Mouse (Mus musculus) lung, postnatal 0 days (tissue): ENCODE results near the gene Bloc1s1. TPM values are rescaled to one million over a fixed set of nuclear protein-coding genes. Genes with fewer than 3 reads are reported as not detected.

Source experiments
- ATAC-seq: fragments of 200-750 bp; cut with Nextera tagmentation; 2 replicates; pipeline ENCODE4 v1.8.0; 2017; ENCODE audit warnings: moderate library complexity
- DNase-seq: peaks from one replicate; pipeline ENCODE4 v3.0.0-alpha.2; 2016; ENCODE audit warnings: low spot score
- H3K27ac ChIP-seq: fragments of 300-500 bp; sonication (generic); 2 replicates; pipeline ENCODE4 v1.5.1; 2014; ENCODE audit warnings: antibody characterized with exemption, mild to moderate bottlenecking, low read length, mixed read lengths
- H3K27me3 ChIP-seq: fragments of 300-500 bp; sonication (generic); replicated peaks from 2 replicates; pipeline ENCODE4 v1.6.1; 2014; ENCODE audit warnings: low read length, mixed read lengths; ENCODE audit not compliant: insufficient read depth
- H3K36me3 ChIP-seq: fragments of 300-500 bp; sonication (generic); 2 replicates; pipeline ENCODE4 v1.6.1; 2014; ENCODE audit warnings: low read length, mixed read lengths; ENCODE audit not compliant: insufficient read depth
- H3K4me1 ChIP-seq: fragments of 300-500 bp; sonication (generic); 2 replicates; pipeline ENCODE4 v1.6.1; 2014; ENCODE audit warnings: antibody characterized with exemption, low read depth, low read length, mixed read lengths; ENCODE audit not compliant: insufficient read depth
- H3K4me2 ChIP-seq: fragments of 300-500 bp; sonication (generic); replicated peaks from 2 replicates; pipeline ENCODE4 v1.6.1; 2014; ENCODE audit warnings: low read depth, mild to moderate bottlenecking, low read length, moderate library complexity, mixed read lengths
- H3K4me3 ChIP-seq: fragments of 300-500 bp; sonication (generic); 2 replicates; pipeline ENCODE4 v1.5.1; 2014; ENCODE audit warnings: low read depth, low read length
- H3K9ac ChIP-seq: fragments of 300-500 bp; sonication (generic); replicated peaks from 2 replicates; pipeline ENCODE4 v1.6.1; 2014; ENCODE audit warnings: low read depth, mild to moderate bottlenecking
- H3K9me3 ChIP-seq: fragments of 300-500 bp; sonication (generic); 2 replicates; pipeline ENCODE4 v1.6.1; 2016; ENCODE audit warnings: low read length, mixed read lengths
- CTCF ChIP-seq: IDR thresholded peaks from 2 replicates; pipeline ENCODE4 v1.5.1; 2016; ENCODE audit warnings: antibody characterized with exemption, mild to moderate bottlenecking
- EP300 ChIP-seq: IDR thresholded peaks from 2 replicates; pipeline ENCODE4 v1.6.1; 2016; ENCODE audit warnings: antibody characterized with exemption, mild to moderate bottlenecking, control low read depth
- whole genome bisulfite sequencing: fragments of 180-500 bp; shearing (Covaris S2); extraction: QIAGEN DNeasy Blood & Tissue Kit; methylation state at CpG from one replicate; pipeline ENCODE4 v1.1.7; 2014; 5-methylcytosine and 5-hydroxymethylcytosine counted together
- polyA plus RNA-seq: library from polyadenylated mRNA; unstranded; fragments of >200 nt; fragmentation: Nextera tagmentation; extraction: Ambion mirVana; gene quantifications from 2 replicates; pipeline ENCODE4 v1.2.1, GENCODE M21; 2015

Bloc1s1 gene
- polyA plus RNA-seq, 1 experiment from 2014 or later: 243 TPM

DNA sequence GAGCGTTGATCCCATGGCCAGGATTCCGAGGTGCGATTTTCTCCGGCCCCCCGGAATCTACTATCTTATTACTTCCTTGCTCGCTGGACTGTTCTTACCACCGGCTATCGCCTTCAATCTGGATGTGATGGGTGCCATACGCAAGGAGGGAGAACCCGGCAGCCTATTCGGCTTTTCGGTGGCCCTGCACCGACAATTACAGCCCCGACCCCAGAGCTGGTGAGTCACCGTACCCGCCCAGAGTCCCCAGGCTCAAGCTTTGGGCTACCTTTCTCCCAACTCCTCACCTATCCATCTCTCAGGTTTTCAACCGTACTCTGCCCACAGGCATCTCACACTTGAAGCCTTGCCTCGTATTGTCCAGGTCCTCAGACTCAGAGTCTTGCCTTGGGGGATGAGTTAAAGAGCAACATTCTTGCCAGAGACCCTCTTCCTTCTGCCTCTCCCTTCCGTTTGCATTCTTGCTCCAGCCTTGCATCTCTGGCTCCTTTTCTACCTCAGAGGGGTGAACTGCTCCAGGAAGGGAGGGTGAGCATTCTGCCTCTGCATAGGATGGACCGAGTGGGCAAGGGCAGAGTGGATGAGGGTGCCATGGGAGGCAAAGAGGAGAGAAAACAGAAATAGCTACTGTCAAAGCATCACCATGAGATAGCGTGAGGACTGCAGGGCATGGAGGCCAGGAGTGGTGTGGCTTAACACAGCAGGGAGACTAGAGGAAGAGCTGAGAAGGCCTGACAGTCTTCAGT is 10.3 kb upstream of the Bloc1s1 start:
- H3K36me3 ChIP-seq: no peaks in the 10 kb centered on the region
- H3K27me3 ChIP-seq: peaks cover 9% of the 10 kb centered on the region
- peak overlapping the region; percentile 57 for H3K4me2 ChIP-seq
- H3K9ac ChIP-seq: no peak overlapping the region; the same call in 1 of the 2 replicates
- no peak for TF ChIP-seq CTCF
- TF ChIP-seq EP300: no peak
- no peak for DNase-seq
- peaks cover 9% of the 10 kb centered on the region; the same call in 1 of the 2 replicates for H3K4me1 ChIP-seq
- peak overlapping the region; percentile 37 for H3K4me3 ChIP-seq
- H3K27ac ChIP-seq: no peak overlapping the region
- H3K9me3 ChIP-seq: no peaks in the 10 kb centered on the region
- no peak for ATAC-seq
- 5% methylated on average over 20 of the region's 21 CpGs for WGBS

DNA sequence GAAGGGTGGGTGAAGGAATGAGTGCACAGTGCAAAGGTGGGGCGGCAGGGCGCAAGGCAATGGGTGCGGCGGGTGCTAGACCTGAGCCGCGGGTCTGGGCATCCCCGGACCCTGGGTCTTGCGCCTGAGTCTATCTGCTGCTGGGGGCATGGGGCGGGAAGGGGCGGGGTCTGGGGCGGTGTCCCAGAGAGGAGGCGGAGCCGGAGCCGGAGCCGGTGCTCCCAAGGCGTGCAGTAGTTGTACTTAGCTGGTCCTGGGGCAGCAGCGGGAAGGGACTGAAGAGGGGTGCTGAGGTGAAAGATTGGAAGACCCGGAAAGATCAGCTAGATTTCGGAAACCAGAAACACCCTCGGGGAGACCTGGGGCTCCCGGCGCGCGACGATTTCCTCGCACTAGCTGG is 9.7 kb upstream of the Bloc1s1 start, which contains the start of gene Itga7:
Gene Itga7, plus strand, starts transcription at position 245 of the 400 bp plus-strand sequence.
- Histone ChIP-seq H3K27ac (no peak within 1 kb of the TSS), H3K9me3 (no peaks in the 10 kb centered on the region), H3K4me1 (peaks cover 12% of the 10 kb centered on the region; the same call in 1 of the 2 replicates), H3K27me3 (peaks cover 9% of the 10 kb centered on the region), H3K9ac (no peak within 1 kb of the TSS; the same call in 1 of the 2 replicates), H3K4me2 (peak within 1 kb of the TSS; percentile 57), H3K4me3 (peak within 1 kb of the TSS; percentile 37), H3K36me3 (no peaks in the 10 kb centered on the region)
- TF ChIP-seq CTCF (no peak), EP300 (no peak)
- ATAC-seq: peak; percentile 37
- 0% methylated on average over 18 of the region's 26 CpGs for WGBS
- DNase-seq: peak; percentile 61

DNA sequence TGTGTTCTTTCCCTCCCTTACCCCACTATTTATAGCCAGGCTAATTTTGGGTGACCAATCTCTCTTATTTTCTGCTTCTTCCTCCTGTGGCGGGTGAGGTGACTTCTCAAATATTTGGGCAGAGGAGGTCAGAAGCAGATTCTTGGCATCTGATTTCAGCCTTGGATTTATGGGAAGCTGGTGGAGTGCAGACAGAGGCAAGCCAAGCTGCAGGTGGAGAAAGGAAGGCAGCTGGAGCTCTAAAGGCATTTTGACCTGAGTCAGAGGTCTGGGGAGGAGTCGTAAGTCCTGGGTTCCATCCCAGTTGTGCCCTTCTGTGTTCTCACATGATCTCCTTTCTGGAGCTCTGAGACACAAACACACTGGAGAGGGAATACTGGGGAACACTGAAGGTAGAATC is 7.6 kb upstream of the Bloc1s1 start:
- Histone ChIP-seq H3K4me2 (no peak overlapping the region), H3K9me3 (no peaks in the 10 kb centered on the region), H3K4me1 (peaks cover 12% of the 10 kb centered on the region; the same call in 1 of the 2 replicates), H3K4me3 (no peak overlapping the region), H3K36me3 (no peaks in the 10 kb centered on the region), H3K27ac (no peak overlapping the region), H3K27me3 (peaks cover 9% of the 10 kb centered on the region), H3K9ac (no peak overlapping the region)
- ATAC-seq: no peak
- DNase-seq: no peak
- TF ChIP-seq EP300: no peak
- no peak for TF ChIP-seq CTCF
- 37% methylated on average over 2 of the region's 2 CpGs for WGBS

DNA sequence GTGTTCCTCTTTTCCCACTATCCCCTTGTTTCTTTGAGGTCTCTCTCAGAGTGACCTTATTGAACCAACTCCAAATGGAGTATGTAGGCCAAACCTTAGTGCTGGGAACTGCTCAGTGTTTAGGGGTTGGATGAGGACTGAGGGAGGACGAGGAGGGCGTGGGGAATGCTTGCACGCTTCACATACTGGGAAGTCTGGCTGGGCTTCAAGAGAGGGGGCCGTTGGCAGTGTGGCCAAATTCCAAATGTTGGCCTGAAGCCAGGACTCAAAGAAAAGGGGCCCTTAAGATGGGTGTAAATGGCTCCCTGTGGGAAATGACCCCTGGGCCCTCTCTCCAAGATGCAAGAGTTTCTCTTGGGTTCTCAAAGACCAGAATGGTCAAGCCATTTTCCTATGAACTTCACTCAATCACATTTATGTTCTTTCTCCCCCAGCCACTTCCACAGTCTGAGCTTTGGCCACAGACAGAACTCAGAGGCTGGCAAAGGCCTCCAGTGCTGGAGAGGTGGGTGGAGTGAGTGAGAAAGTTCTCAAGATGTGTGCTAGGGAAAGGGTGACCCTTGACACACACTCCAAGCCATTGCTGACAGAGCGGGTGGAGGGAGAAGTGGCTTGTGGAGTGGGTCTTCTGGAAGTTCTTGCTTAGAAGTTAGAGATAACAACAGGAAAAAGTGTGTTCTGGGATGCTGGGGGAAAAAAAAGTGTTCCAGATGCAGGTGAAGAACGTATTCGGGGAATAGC is 6.0 kb upstream of the Bloc1s1 start:
- H3K9me3 ChIP-seq: no peaks in the 10 kb centered on the region
- H3K27me3 ChIP-seq: peaks cover 9% of the 10 kb centered on the region
- H3K9ac ChIP-seq: no peak overlapping the region
- WGBS: 34% methylated on average over 7 of the region's 7 CpGs
- peak; percentile 95 for ATAC-seq
- H3K36me3 ChIP-seq: no peaks in the 10 kb centered on the region
- H3K4me3 ChIP-seq: no peak overlapping the region
- DNase-seq: peak; percentile 86
- H3K27ac ChIP-seq: peak overlapping the region; percentile 15; the same call in 1 of the 2 replicates
- H3K4me2 ChIP-seq: no peak overlapping the region
- H3K4me1 ChIP-seq: peaks cover 8% of the 10 kb centered on the region; the same call in 1 of the 2 replicates
- TF ChIP-seq EP300 (peak; percentile 87), CTCF (no peak)

DNA sequence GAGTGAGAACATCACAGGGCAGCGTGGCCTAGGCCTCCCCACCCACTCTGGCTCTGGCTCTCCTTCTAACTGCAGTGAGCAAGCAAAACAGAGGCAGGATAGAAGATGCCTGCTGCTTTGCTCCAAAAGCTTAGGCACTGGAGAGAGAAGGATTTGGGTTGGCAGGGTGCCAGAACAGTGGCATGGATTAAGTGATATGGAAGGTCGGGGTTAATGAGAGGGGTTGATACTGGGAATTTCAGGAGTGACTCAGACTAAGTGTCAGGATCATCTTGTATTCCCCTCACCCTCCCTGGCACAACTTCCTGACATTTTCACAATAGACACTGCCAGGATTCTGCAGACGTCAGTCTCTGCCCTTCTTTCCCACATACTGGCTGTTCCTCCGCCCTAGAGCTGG is 4.5 kb upstream of the Bloc1s1 start:
- H3K9me3 ChIP-seq: no peaks in the 10 kb centered on the region
- ATAC-seq: no peak
- DNase-seq: no peak
- H3K27me3 ChIP-seq: peaks cover 4% of the 10 kb centered on the region; the same call in 1 of the 2 replicates
- H3K4me2 ChIP-seq: no peak overlapping the region
- 26% methylated on average over 4 of the region's 4 CpGs for WGBS
- TF ChIP-seq EP300 (no peak), CTCF (no peak)
- no peak overlapping the region for H3K9ac ChIP-seq
- peaks cover 12% of the 10 kb centered on the region; the same call in 1 of the 2 replicates for H3K4me1 ChIP-seq
- no peak overlapping the region for H3K4me3 ChIP-seq
- H3K27ac ChIP-seq: no peak overlapping the region
- no peaks in the 10 kb centered on the region for H3K36me3 ChIP-seq
